Mouse (Mus musculus): ENCODE data around the gene B3gat3. TPM values are rescaled to one million over a fixed set of nuclear protein-coding genes. Genes with fewer than 3 reads are reported as not detected.

B3gat3 gene
- polyA plus RNA-seq, 1 experiment from 2014 or later, result 37.2 TPM

DNA sequence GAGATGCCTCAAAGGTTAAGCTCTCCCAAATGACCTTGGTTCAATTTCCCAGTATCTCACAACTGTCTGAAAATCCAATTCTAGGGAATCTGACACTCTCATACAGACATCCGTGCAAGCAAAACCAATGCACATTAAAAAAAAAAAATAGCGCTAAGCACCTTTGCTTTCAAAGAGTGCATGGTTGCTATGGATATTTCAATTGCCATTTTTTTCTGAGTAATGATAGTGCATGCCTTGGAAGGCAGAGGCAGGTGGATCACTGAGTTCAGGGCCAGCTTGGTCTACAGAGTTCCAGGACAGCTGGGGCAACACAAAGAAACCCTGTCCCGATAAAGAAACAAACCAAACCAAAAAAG, 39.2 kb upstream of the B3gat3 start:
- peak overlapping the region; percentile 65 for H3K9ac ChIP-seq (ENCODE audit: low read length)
- H3K4me2 ChIP-seq (ENCODE audit: low read depth, severe bottlenecking), result peak overlapping the region; percentile 59
- no peaks in the 10 kb centered on the region for H3K27me3 ChIP-seq (ENCODE audit: control insufficient read depth, insufficient read depth, low read length)
- DNase-seq (ENCODE audit: low spot score) (no peak), ATAC-seq (ENCODE audit: insufficient number of reproducible peaks, low FRiP score, low TSS enrichment, low read depth) (no peak)
- H3K36me3 ChIP-seq (ENCODE audit: control insufficient read depth, insufficient read depth, low read length), result no peaks in the 10 kb centered on the region; the same call in 1 of the 2 replicates
- no peak overlapping the region for H3K27ac ChIP-seq (replicated peaks; ENCODE audit: low read depth, low read length)
- H3K9me3 ChIP-seq (ENCODE audit: control insufficient read depth, low read length), result no peaks in the 10 kb centered on the region
- 20% methylated on average over 3 of the region's 3 CpGs for WGBS
- no peaks in the 10 kb centered on the region for H3K4me1 ChIP-seq (ENCODE audit: control insufficient read depth, insufficient read depth, low read length)
- H3K4me3 ChIP-seq (ENCODE audit: low read depth, low read length), result peak overlapping the region; percentile 51

DNA sequence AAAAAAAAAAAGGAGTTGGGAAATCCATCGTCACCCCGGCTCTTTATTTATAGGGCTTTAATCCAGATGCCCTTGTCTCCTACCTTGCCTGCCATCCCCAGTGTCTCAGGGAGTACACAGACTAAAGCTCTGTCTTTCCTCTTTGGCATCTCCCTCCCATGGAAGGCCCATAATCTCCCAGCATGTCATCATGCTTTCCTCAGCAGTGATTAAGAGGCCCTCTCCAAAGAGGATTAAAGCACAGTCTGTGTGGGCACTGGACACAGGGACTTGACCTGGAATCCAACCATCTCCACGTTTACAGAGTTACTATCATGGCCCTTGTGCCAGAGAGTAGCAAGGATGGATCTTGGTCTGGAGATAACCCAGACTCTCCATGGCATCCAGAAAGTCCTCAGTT, 36.6 kb upstream of the B3gat3 start, which contains the start of the genes Lbhd1 and Gm49403:
Lbhd1 (plus strand) TSS at position 117 of the 400 bp plus-strand sequence.
Gm49403 (plus strand) TSS at position 315 of the 400 bp plus-strand sequence.
- no peaks in the 10 kb centered on the region for H3K9me3 ChIP-seq (ENCODE audit: control insufficient read depth, low read length)
- H3K4me3 ChIP-seq (ENCODE audit: low read depth, low read length), result no peak within 1 kb of the TSS
- ATAC-seq (ENCODE audit: insufficient number of reproducible peaks, low FRiP score, low TSS enrichment, low read depth), result no peak
- WGBS, result 77% methylated on average over 3 of the region's 3 CpGs
- no peak within 1 kb of the TSS for H3K4me2 ChIP-seq (ENCODE audit: low read depth, severe bottlenecking)
- DNase-seq (ENCODE audit: low spot score), result no peak
- no peaks in the 10 kb centered on the region for H3K27me3 ChIP-seq (ENCODE audit: control insufficient read depth, insufficient read depth, low read length)
- H3K36me3 ChIP-seq (ENCODE audit: control insufficient read depth, insufficient read depth, low read length), result no peaks in the 10 kb centered on the region
- H3K4me1 ChIP-seq (ENCODE audit: control insufficient read depth, insufficient read depth, low read length), result peaks cover 6% of the 10 kb centered on the region; the same call in 1 of the 2 replicates
- H3K9ac ChIP-seq (ENCODE audit: low read length), result no peak within 1 kb of the TSS
- no peak within 1 kb of the TSS for H3K27ac ChIP-seq (replicated peaks; ENCODE audit: low read depth, low read length)

DNA sequence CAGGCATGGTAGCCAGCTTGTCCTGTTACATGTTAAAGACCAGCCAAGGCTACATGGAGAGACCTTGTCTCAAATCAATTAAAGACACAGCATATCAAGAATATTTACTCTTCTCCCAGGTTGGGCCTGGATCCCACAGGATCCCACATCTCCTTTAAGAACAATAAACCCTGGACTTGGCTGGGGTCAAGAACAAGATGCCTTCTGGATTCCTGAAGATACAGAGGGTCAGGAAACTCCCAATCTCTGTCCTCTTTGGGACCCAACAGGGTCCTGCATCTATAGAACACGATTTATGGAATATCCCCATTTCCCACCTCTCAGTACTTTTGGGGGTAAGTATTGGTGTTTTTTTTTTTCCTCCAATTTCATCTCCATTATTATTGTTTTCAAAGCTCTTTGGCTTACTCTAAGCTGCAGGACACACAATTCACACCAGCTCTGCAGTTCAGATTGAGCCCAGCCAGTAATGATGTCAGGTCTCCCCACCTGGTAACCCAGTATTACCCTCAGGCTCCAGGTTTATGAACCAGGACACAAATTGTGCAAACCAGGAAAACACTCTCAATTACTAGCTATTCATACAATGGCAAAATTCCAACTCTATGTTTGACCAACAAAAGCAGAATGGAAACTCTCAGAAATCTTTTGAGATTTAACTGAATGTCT, 33.1 kb upstream of the B3gat3 start:
- H3K4me1 ChIP-seq (ENCODE audit: control insufficient read depth, insufficient read depth, low read length), result peaks cover 6% of the 10 kb centered on the region; the same call in 1 of the 2 replicates
- H3K9ac ChIP-seq (ENCODE audit: low read length), result no peak overlapping the region; the same call in 1 of the 2 replicates
- ATAC-seq (ENCODE audit: insufficient number of reproducible peaks, low FRiP score, low TSS enrichment, low read depth) (no peak), DNase-seq (ENCODE audit: low spot score) (no peak)
- H3K27me3 ChIP-seq (ENCODE audit: control insufficient read depth, insufficient read depth, low read length), result no peaks in the 10 kb centered on the region
- 63% methylated on average over 1 of the region's 1 CpGs for WGBS
- peak overlapping the region; percentile 73; the same call in 1 of the 2 replicates for H3K4me3 ChIP-seq (ENCODE audit: low read depth, low read length)
- H3K9me3 ChIP-seq (ENCODE audit: control insufficient read depth, low read length), result no peaks in the 10 kb centered on the region
- peaks cover 6% of the 10 kb centered on the region; the same call in 1 of the 2 replicates for H3K36me3 ChIP-seq (ENCODE audit: control insufficient read depth, insufficient read depth, low read length)
- H3K4me2 ChIP-seq (ENCODE audit: low read depth, severe bottlenecking), result no peak overlapping the region; the same call in none of the 2 replicates
- peak overlapping the region; percentile 63 for H3K27ac ChIP-seq (replicated peaks; ENCODE audit: low read depth, low read length)

DNA sequence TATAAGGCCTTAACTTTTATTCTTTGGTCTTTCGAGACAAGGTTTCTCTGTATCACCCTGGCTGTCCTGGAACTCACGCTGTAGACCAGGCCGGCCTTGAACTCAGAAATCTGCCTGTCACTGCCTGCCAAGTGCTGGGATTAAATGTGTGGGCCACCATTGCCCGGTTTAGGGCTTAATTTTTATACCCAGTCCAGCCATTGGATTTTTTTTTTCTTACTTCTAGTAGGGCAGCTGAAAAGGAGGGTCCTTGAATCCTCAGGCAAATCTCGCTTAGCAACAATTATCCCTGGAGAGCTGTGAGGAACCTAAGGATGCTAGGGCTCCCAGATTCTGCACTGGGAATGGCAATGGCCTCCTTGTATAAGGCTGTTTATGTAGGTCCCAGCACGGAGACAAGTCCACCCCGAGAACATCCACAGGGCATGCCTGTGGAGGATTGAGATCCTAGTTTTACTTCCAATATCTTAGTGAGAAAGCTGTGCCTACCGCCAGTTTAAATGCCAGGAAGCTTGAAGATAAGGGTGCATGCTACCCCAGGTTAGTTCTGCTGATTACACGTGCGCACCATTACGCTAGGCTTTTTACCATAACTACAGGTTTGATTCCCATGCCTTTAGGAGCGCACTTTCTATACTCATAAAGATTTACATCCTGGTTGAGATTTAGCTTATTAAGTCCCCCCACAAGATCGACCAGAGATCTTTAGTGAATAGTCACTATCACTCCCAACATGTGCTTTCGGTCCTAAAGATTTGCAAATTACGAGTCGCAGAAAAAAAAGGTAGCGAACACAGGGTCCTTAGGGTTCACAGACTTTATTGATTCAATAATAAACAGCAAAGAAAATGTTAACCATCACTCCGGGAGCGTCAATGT, 32.4 kb upstream of the B3gat3 start:
- WGBS, result 16% methylated on average over 19 of the region's 19 CpGs
- DNase-seq (ENCODE audit: low spot score), result peak; percentile 26
- Histone ChIP-seq H3K36me3 (ENCODE audit: control insufficient read depth, insufficient read depth, low read length) (peaks cover 6% of the 10 kb centered on the region; the same call in 1 of the 2 replicates), H3K4me3 (ENCODE audit: low read depth, low read length) (peak overlapping the region; percentile 73), H3K9me3 (ENCODE audit: control insufficient read depth, low read length) (no peaks in the 10 kb centered on the region), H3K4me1 (ENCODE audit: control insufficient read depth, insufficient read depth, low read length) (peaks cover 6% of the 10 kb centered on the region; the same call in 1 of the 2 replicates), H3K4me2 (ENCODE audit: low read depth, severe bottlenecking) (peak overlapping the region; percentile 77), H3K27me3 (ENCODE audit: control insufficient read depth, insufficient read depth, low read length) (no peaks in the 10 kb centered on the region), H3K9ac (ENCODE audit: low read length) (peak overlapping the region; percentile 80), H3K27ac (replicated peaks; ENCODE audit: low read depth, low read length) (peak overlapping the region; percentile 63)
- ATAC-seq (ENCODE audit: insufficient number of reproducible peaks, low FRiP score, low TSS enrichment, low read depth), result no peak

DNA sequence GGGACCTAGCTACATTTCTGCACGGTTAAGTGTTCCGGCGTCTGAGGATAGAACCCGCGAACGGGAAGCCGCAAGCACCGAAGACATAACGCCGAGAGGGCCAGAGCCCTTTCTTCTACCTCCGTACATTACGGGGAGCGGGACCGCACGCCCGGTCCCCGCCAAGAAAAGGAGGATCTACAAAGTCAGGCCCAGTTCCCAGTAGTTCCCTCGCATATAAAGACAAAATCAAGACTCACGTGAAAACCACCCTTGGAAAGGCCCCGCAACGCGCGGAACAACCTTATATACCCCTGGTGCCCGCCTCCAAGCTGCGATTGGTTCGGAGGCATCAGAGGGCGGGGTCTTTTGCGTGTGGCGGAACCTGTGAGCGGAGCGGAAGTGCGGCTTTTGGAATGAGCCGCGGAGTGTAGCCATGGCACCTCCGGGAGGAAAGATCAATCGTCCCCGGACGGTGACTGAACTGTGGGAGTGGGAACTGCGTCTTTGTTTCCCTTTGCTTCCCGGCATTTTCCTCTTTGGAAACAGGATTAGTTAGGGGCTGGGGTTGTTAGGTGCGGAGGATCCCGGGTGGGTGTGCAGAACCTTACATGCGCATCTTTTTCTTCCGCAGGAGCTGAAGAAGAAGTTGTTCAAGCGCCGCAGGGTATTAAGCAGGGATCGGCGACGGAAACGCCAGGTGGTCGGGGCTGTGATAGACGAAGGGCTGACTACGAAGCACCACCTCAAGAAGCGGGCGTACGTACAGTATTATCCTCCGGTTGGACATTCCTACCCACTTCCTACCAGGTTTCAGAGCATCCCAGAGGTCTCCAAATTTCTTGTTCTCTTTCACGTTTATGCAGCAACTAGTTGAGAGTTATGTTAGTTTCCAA, 31.4 kb upstream of the B3gat3 start, which contains the start of the genes 1810009A15Rik and Gm49416:
1810009A15Rik (plus strand) TSS at position 343 of the 875 bp plus-strand sequence.
Gm49416 (plus strand) TSS at position 416 of the 875 bp plus-strand sequence.
- Histone ChIP-seq H3K9ac (ENCODE audit: low read length) (peak within 1 kb of the TSS; percentile 80), H3K9me3 (ENCODE audit: control insufficient read depth, low read length) (no peaks in the 10 kb centered on the region), H3K27me3 (ENCODE audit: control insufficient read depth, insufficient read depth, low read length) (no peaks in the 10 kb centered on the region), H3K27ac (replicated peaks; ENCODE audit: low read depth, low read length) (peak within 1 kb of the TSS; percentile 87), H3K4me1 (ENCODE audit: control insufficient read depth, insufficient read depth, low read length) (peaks cover 6% of the 10 kb centered on the region; the same call in 1 of the 2 replicates), H3K4me3 (ENCODE audit: low read depth, low read length) (peak within 1 kb of the TSS; percentile 73), H3K36me3 (ENCODE audit: control insufficient read depth, insufficient read depth, low read length) (peaks cover 6% of the 10 kb centered on the region; the same call in 1 of the 2 replicates), H3K4me2 (ENCODE audit: low read depth, severe bottlenecking) (peak within 1 kb of the TSS; percentile 77)
- peak; percentile 97 for DNase-seq (ENCODE audit: low spot score)
- peak; percentile 93 for ATAC-seq (ENCODE audit: insufficient number of reproducible peaks, low FRiP score, low TSS enrichment, low read depth)
- WGBS, result under 1% methylated on average over 58 of the region's 58 CpGs

DNA sequence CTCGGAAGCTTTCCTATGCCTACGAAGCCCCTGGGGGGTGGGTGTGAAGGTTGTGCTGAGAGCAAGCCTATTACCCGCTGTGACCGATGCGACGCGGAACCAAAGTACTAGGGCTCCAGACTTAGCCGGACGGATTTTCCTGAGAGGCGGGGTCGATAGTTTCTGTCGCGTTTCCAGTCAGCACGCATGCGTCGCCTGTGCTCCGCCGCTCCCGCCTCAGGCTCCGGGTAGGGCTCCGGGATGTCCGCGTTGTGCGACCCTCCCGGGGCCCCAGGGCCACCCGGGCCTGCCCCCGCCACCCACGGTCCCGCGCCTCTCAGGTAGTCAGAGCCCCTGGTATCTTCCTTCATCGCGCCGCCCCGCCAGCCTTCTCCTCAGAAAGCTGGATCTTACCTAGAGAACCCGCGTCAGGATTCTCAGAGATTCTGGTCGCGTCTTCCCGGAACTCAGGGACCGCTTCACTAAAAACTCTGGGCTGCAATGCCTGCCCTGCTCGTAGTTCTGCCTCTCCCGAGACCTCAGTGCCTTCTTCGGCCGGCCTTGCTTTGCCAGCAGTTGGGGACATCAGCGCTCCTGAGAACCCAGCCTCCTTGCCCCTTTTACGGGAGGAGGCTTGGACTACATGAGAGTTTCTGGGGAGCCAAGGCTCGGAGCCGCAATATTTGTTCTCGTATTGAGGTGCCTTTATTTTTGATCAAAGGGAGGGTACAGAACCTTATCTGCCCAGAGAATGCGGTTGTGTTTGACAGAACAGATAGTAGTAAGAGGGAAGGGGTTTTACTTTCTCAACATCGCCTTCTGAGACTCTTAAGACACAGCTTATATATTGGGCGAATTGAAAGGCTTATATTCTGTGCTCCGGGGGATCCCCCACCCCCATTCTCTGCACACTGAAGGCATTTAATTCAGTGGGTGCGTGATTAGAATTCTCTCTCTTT, 27.1 kb upstream of the B3gat3 start, which contains the start of gene Ints5:
Ints5 (plus strand) TSS at position 177 of the 938 bp plus-strand sequence.
- 3% methylated on average over 54 of the region's 54 CpGs for WGBS
- Histone ChIP-seq H3K4me1 (ENCODE audit: control insufficient read depth, insufficient read depth, low read length) (peaks cover 9% of the 10 kb centered on the region; the same call in 1 of the 2 replicates), H3K36me3 (ENCODE audit: control insufficient read depth, insufficient read depth, low read length) (peaks cover 17% of the 10 kb centered on the region; the same call in 1 of the 2 replicates), H3K4me2 (ENCODE audit: low read depth, severe bottlenecking) (peak within 1 kb of the TSS; percentile 83), H3K27me3 (ENCODE audit: control insufficient read depth, insufficient read depth, low read length) (no peaks in the 10 kb centered on the region), H3K27ac (replicated peaks; ENCODE audit: low read depth, low read length) (peak within 1 kb of the TSS; percentile 56; the same call in 1 of the 2 replicates), H3K9ac (ENCODE audit: low read length) (peak within 1 kb of the TSS; percentile 86), H3K9me3 (ENCODE audit: control insufficient read depth, low read length) (no peaks in the 10 kb centered on the region), H3K4me3 (ENCODE audit: low read depth, low read length) (peak within 1 kb of the TSS; percentile 86)
- DNase-seq (ENCODE audit: low spot score) (peak; percentile 91), ATAC-seq (ENCODE audit: insufficient number of reproducible peaks, low FRiP score, low TSS enrichment, low read depth) (peak; percentile 44; the same call in 1 of the 2 replicates)

Data from limb, embryonic 11.5 days (tissue).